Mouse (Mus musculus) ovary, adult 18-20 months (tissue): ENCODE results near the gene Vmn2r51.
"Not testable (repeated sequence)": the region's sequence is repeated elsewhere in the genome, so short reads cannot be mapped to it uniquely, and the experiment has no call there.

Experiments
- DNase-seq: peaks from one replicate; pipeline ENCODE4 v3.0.0; 2022; ENCODE audit warnings: low spot score, mixed read lengths

Vmn2r51 gene

DNA sequence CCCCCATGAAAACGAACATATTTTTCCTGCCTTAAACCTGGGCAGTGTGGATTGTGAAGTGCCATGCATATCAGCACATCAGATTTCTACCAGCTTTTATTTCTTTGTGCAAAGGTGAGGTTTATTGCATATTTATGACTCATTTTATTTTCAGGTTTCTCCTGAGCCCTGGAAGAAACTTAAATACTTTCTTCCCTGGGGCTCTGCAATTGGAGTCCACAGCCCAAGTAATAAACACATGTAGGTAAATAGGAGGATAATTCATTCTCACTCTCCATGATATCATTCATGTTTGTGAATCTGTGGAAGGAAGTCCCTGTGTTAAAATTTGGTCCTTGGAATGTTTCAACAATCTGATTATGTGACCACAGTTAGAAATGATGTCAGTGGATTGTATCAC is at the start of gene Vmn2r51:
Gene Vmn2r51, minus strand, starts transcription at position 101 of the 400 bp plus-strand sequence.
- not testable (repeated sequence) for DNase-seq

DNA sequence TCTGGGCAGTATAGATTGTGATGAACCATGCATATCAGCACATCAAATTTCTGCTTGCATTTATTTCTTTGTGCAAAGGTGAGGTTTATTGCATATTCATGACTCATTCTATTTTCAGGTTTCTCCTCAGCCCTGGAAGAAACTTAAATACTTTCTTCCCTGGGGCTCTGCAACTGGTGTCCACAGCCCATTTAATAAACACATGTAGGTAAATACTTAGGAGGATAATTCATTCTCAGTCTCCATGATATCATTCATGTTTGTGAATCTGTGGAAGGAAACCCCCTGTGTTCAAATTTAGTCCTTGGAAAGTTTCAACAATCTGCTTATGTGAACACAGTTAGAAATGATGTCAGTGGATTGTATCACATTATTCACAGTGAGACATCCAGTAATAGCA is 52.3 kb downstream of the Vmn2r51 start, which contains the start of gene Vmn2r50:
Gene Vmn2r50, minus strand, starts transcription at position 101 of the 400 bp plus-strand sequence.
- not testable (repeated sequence) for DNase-seq
